Mouse (Mus musculus) midbrain, embryonic 10.5 days (tissue): ENCODE measurements around the gene Nat8f5. TPM values are rescaled to one million over a fixed set of nuclear protein-coding genes. Genes with fewer than 3 reads are reported as not detected.
"Not testable (repeated sequence)": the region's sequence is repeated elsewhere in the genome, so short reads cannot be mapped to it uniquely, and the experiment has no call there.

Experiments used
- DNase-seq: peaks from one replicate; pipeline ENCODE4 v3.0.0-alpha.2; 2017; ENCODE audit warnings: low spot score
- H3K27ac ChIP-seq: fragments of 300-500 bp; sonication (generic); replicated peaks from 2 replicates; pipeline ENCODE4 v1.5.1; 2016; ENCODE audit warnings: mild to moderate bottlenecking
- H3K27me3 ChIP-seq: fragments of 300-500 bp; sonication (generic); 2 replicates; pipeline ENCODE4 v1.6.1; 2016; ENCODE audit warnings: low read depth, mild to moderate bottlenecking; ENCODE audit not compliant: poor library complexity, severe bottlenecking
- H3K36me3 ChIP-seq: fragments of 300-500 bp; sonication (generic); 2 replicates; pipeline ENCODE4 v1.6.1; 2016; ENCODE audit warnings: mild to moderate bottlenecking, moderate library complexity
- H3K4me1 ChIP-seq: fragments of 300-500 bp; sonication (generic); 2 replicates; pipeline ENCODE4 v1.6.1; 2016
- H3K4me3 ChIP-seq: fragments of 300-500 bp; sonication (generic); 2 replicates; pipeline ENCODE4 v1.5.1; 2016; ENCODE audit warnings: mild to moderate bottlenecking, moderate library complexity
- H3K9me3 ChIP-seq: fragments of 300-500 bp; sonication (generic); replicated peaks from 2 replicates; pipeline ENCODE4 v1.6.1; 2016; ENCODE audit warnings: mild to moderate bottlenecking
- WGBS: fragments of 180-500 bp; shearing (Covaris S2); methylation state at CpG from one replicate; pipeline ENCODE4 v1.1.7; 2016; 5-methylcytosine and 5-hydroxymethylcytosine counted together
- microRNA-seq: library from miRNA; unstranded; fragments of <30 nt; microRNA quantifications from one replicate; pipeline ENCODE4, GENCODE M21; 2017
- polyA plus RNA-seq: library from polyadenylated mRNA; unstranded; fragments of >200 nt; fragmentation: Nextera tagmentation; extraction: Ambion mirVana; gene quantifications from 2 replicates; pipeline ENCODE4 v1.2.1, GENCODE M21; 2016

Nat8f5 gene
- polyA plus RNA-seq, 1 experiment from 2014 or later, result not detected

DNA sequence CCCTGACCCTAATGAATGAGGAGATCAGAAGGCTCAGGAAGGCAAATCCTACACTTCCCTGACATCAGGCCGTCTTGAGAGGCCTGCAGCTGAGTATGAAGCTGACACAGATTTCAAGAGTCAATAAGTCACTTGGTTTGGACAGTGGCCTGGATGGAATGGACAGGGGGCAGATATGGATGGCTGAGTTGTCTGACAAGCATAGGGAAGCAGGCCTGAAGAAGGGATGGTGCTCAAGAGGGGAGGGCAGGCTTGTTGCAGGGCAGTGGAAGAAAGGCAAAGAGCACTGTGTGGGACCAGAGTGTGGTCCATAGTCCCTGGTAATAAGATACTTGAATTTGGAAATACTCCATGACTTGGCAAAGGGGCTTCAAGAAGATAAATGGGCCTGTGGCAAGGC, 8.7 kb upstream of the Nat8f5 start:
- WGBS, result 69% methylated on average over 1 of the region's 1 CpGs
- Histone ChIP-seq H3K4me1 (no peaks in the 10 kb centered on the region), H3K4me3 (no peak overlapping the region), H3K9me3 (no peaks in the 10 kb centered on the region), H3K36me3 (no peaks in the 10 kb centered on the region), H3K27ac (no peak overlapping the region), H3K27me3 (no peaks in the 10 kb centered on the region)
- no peak for DNase-seq

DNA sequence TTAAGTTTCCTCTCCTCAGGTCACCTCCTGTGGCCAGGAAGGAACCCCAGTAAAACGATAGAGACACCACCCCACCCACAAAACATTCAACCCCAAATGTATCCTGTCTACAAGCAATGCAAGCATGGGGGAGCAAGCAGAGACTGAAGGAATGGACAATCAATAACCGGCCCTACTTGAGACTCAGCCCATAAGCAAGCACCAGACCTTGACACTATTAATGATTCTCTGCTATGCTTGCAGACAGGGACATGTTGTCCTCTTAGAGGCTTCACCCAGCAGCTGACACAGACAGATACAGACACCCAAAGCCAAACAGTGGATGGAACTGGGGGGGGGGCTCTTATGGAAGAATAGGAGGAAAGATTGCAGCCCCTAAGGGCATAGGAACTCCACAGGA, 5.1 kb upstream of the Nat8f5 start:
- no peak overlapping the region for H3K4me3 ChIP-seq
- no peaks in the 10 kb centered on the region for H3K9me3 ChIP-seq
- H3K36me3 ChIP-seq, result no peaks in the 10 kb centered on the region
- DNase-seq, result no peak
- no peaks in the 10 kb centered on the region for H3K4me1 ChIP-seq
- 91% methylated on average over 2 of the region's 2 CpGs for WGBS
- no peak overlapping the region for H3K27ac ChIP-seq
- H3K27me3 ChIP-seq, result no peaks in the 10 kb centered on the region

DNA sequence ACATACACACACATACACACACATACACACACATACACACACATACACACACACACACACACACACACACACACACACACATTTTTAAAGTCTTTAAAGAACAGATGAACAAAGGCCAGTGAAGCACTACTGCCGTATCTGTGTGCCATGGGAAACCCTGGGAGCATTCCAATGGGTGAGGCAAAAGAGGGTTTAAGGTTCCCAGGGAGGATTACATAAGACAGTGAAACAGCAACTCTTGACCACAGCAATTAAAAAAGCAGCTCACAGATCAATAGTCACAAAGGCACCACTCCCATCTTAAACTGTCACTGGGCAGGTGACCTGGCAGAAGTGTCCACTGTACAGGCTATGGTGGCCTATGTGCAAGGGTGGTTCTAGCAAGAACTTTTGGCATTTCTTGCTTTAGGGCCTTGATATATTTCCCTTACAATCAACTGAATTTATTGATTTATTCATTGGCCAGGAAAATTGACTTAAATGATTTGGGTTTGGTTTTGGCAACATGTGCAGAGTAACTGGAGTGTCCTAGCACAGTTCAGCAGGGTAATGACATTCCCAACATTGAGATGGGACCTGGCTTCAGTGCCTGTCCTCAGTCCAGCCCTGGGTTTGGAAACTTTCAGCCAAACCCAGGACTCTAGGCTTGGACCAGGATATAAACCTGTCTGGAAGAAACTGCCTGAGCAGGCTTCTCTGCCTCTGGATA, 2.8 kb upstream of the Nat8f5 start:
- no peak overlapping the region for H3K4me3 ChIP-seq
- no peaks in the 10 kb centered on the region for H3K9me3 ChIP-seq
- H3K27ac ChIP-seq, result no peak overlapping the region
- no peaks in the 10 kb centered on the region for H3K4me1 ChIP-seq
- H3K27me3 ChIP-seq, result no peaks in the 10 kb centered on the region
- WGBS, result 94% methylated on average over 1 of the region's 1 CpGs
- DNase-seq, result no peak
- H3K36me3 ChIP-seq, result no peaks in the 10 kb centered on the region

DNA sequence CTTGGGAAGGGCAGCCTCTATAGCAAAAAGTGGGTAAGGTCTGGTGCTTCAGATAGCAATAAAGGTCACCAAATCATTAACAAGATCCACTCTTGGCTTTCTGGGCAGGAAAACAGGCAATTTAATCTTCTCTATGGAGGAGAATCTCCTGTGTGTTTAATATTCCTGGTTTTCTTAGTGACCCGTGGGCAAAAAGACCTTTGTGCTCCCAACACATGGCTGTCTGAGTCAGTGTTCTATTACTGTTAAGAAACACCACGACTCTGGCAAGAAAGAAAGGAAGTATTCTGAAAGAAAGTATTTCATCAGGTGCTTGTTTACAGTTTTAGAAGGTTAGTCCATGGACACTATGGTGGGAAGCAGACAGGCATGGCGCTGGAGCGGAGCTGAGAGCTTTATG, 1.5 kb upstream of the Nat8f5 start:
- H3K4me3 ChIP-seq, result no peak overlapping the region
- no peaks in the 10 kb centered on the region for H3K9me3 ChIP-seq
- H3K27ac ChIP-seq, result no peak overlapping the region
- no peak for DNase-seq
- no peaks in the 10 kb centered on the region for H3K27me3 ChIP-seq
- no peaks in the 10 kb centered on the region for H3K36me3 ChIP-seq
- WGBS, result 82% methylated on average over 4 of the region's 4 CpGs
- no peaks in the 10 kb centered on the region for H3K4me1 ChIP-seq

DNA sequence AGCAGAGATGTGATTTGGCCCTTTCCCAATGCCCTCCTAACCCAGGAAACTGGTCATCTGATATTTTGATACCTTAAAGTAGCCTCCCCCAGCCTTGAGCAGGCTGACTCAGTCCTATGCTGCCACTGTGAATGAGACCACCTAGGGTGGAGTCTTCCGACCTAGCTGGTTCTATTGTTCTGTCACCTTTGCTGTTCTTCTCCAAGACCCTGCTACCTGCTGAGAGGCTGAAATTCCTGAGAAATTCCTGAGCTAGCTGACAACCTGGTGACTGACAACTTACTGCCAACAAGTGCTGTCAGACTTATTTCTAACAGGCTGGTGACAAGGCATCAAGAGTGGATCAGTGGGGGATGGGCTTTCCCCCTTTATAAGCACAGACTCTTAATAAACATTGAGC, 2.4 kb downstream of the Nat8f5 start:
- Histone ChIP-seq H3K4me3 (no peak overlapping the region), H3K27me3 (no peaks in the 10 kb centered on the region), H3K36me3 (no peaks in the 10 kb centered on the region), H3K9me3 (no peaks in the 10 kb centered on the region), H3K4me1 (no peaks in the 10 kb centered on the region), H3K27ac (no peak overlapping the region)
- DNase-seq, result no peak
- 36% methylated on average over 1 of the region's 1 CpGs for WGBS

DNA sequence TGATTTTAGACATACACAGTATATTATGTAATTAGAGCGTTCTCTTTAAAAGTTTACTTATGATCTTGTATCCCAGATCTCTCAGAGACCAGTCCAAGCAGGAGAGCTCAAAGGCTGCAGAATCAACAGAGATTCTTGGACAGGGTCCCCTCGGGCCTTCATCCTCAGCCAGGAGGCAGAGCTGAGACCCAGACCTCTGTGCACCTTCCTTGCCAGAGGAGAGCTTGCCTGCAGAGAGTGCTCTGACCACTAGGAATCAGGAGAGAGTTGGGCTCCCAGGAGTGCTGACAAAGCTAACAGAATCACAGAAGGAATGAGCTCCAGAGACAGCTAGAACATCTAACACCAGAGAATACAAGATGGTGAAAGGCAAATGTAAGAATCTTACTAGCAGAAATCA, 7.4 kb downstream of the Nat8f5 start:
- WGBS, result 91% methylated on average over 2 of the region's 2 CpGs
- Histone ChIP-seq H3K36me3 (no peaks in the 10 kb centered on the region), H3K4me3 (no peak overlapping the region), H3K27ac (no peak overlapping the region), H3K4me1 (no peaks in the 10 kb centered on the region), H3K27me3 (no peaks in the 10 kb centered on the region), H3K9me3 (no peaks in the 10 kb centered on the region)
- no peak for DNase-seq

DNA sequence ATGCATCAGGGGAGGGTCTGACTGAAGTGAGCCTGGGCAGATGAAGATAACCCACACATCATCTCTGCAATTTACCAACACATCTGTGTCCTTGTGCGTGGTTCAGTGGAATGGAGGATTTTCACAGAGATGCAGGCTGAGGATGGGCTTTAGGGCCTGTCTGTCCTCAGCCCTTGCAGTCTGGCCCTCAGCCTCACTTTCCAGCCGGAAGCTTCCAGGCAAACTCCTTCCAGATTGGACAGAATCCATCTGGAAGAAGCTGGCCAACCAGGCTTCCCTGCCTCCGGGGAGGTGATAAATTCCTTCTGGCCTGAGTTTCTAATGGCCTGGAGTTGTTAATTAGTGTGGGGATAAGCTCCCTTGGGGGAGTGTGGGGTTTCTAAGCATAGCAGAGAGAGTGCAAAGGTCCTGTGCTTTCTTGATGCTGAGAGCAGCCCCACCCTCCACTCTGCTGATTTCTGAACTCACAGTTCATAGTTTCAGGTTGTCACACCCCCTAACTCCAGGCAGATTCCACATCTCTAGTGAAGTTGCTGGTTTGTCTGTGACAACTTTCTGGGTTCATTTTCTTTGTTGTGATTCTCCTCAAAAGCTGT, 9.7 kb downstream of the Nat8f5 start:
- 83% methylated on average over 3 of the region's 3 CpGs for WGBS
- H3K27me3 ChIP-seq, H3K4me1 ChIP-seq, H3K36me3 ChIP-seq, DNase-seq, H3K27ac ChIP-seq, H3K9me3 ChIP-seq, H3K4me3 ChIP-seq: not testable (repeated sequence)

DNA sequence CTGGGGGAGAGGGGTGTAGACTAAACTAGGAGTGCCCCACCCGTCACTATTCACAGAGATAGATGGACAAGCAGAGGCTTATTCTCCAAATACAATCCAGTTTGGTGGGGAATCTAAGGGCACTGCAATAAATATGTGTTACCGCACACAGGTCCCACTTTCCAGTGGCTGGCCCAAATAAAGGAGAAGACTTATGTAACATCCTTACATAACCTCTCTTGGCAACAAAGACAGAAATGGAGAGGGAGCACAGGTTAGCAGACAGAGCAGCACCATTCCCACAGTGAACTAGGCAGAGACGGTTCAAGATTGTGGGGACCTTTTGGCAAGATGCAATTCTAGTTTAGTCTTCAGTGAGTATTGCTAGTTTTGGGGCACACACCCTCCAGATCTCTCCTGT, 10.3 kb downstream of the Nat8f5 start:
- not testable (repeated sequence) for DNase-seq, H3K9me3 ChIP-seq, H3K4me3 ChIP-seq, H3K27ac ChIP-seq, H3K4me1 ChIP-seq, H3K27me3 ChIP-seq, H3K36me3 ChIP-seq
- 90% methylated on average over 3 of the region's 3 CpGs for WGBS

DNA sequence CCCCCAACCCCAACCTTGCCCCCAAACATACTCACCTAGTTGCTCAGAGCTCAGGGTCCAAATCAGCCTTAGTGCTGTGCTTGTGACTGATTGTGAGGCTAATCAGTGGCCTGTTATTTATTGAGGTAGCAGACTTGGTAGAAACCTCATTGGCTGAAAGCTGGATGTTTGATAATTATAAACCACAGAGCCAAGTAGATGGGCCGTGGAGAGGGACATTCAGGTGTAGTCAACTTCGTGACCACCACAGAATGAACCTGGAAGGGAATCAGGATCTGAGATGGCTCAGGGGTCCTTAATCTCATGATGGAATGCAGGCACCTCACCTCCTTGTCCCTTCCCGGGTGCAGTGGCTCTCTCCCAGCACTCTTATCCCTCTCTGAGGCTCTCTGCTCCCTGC, 11.0 kb downstream of the Nat8f5 start:
- DNase-seq, H3K27me3 ChIP-seq, H3K27ac ChIP-seq, H3K9me3 ChIP-seq, H3K4me3 ChIP-seq, H3K4me1 ChIP-seq, H3K36me3 ChIP-seq: not testable (repeated sequence)
- WGBS, result 84% methylated on average over 2 of the region's 3 CpGs

DNA sequence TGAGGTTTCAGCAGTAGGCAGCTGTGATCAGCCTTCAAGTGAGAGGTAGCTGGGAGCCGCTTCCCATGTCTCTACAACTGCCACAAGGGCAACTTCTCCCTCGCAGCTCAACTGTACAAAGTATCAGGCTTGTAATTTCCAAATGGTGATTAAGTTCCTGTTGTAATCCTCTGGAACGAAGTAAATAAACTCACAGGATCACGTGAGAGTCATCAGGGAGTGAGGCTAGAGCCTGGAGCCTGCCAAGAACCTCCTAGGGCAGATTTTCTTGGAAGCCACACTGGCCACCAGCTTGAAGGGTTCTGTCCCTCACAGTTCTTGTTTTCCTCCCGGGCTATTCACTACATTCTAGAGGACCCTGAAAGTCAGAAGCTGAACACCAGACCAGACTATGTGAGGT, 17.6 kb downstream of the Nat8f5 start:
- WGBS, result 80% methylated on average over 5 of the region's 5 CpGs

More for the DNA sequence above, 17.6 kb downstream of the Nat8f5 start:
- H3K9me3 ChIP-seq, H3K27me3 ChIP-seq, H3K4me3 ChIP-seq, H3K36me3 ChIP-seq, H3K27ac ChIP-seq, H3K4me1 ChIP-seq, DNase-seq: not testable (repeated sequence)

Small RNA genes within 50 kb of the gene (microRNA-seq; reads per million reads assigned to microRNA genes)
- not detected for gene Mir6375

Other genes starting within 250 kb of the Nat8f5 start
- 9.6 and 10.5 TPM in 2 replicates for gene Alms1, start 233.4 kb downstream of the Nat8f5 start, polyA plus RNA-seq
- gene Nat8f7, start 107.8 kb downstream of the Nat8f5 start, polyA plus RNA-seq, result not detected in 2 replicates
- 0.20 and 0.25 TPM in 2 replicates for gene Nat8f3, start 55.2 kb downstream of the Nat8f5 start, polyA plus RNA-seq
- not detected in 2 replicates for gene Nat8f6, start within 50 bp of the Nat8f5 start, polyA plus RNA-seq
- not detected in 2 replicates for gene Nat8, start 11.1 kb upstream of the Nat8f5 start, polyA plus RNA-seq
- gene Nat8f2, start 48.2 kb upstream of the Nat8f5 start, polyA plus RNA-seq, result not detected in 2 replicates
- 5.6 and 6.0 TPM in 2 replicates for gene Nat8f4, start 83.9 kb upstream of the Nat8f5 start, polyA plus RNA-seq
- 30.6 and 35.9 TPM in 2 replicates for gene Tprkb, start 90.9 kb upstream of the Nat8f5 start, polyA plus RNA-seq
- 5.9 and 7.9 TPM in 2 replicates for gene Nat8f1, start 94.7 kb upstream of the Nat8f5 start, polyA plus RNA-seq
- gene Dusp11, start 140.7 kb upstream of the Nat8f5 start, polyA plus RNA-seq, result 38.5 and 38.8 TPM in 2 replicates
- gene Figla, start 195.2 kb upstream of the Nat8f5 start, polyA plus RNA-seq, result not detected in 2 replicates
- 43.3 and 81.8 TPM in 2 replicates for gene Add2, start 207.7 kb upstream of the Nat8f5 start, polyA plus RNA-seq